Mouse (Mus musculus): ENCODE results near the gene Zfp275. TPM values are rescaled to one million over a fixed set of nuclear protein-coding genes. Genes with fewer than 3 reads are reported as not detected.

Zfp275 gene
- total RNA-seq, 2 experiments from 2014 or later = 1.3 to 6.1 TPM

DNA sequence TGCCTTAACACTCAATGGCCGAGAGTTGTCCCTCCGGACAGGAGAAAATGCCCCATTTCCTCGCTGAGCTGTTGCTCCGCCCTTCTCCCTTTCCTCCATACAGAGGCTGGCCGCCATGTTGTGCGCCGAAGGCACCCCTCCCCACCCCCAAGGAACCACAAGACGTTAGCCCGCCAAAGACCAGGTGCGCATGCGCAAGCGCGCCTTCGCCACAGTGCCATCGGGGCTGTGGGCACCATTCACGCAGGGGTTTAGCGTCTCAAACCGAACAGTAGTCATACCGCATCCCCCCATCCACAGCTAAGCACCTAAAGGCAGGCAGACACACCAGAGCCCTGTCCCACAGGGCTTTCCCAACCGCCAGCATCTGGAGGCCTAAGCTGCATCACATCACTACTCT lies 58.5 kb downstream of the Zfp275 start:
- ATAC-seq (replicated peaks; ENCODE audit: low FRiP score, poor library complexity, severe bottlenecking) = no peak

DNA sequence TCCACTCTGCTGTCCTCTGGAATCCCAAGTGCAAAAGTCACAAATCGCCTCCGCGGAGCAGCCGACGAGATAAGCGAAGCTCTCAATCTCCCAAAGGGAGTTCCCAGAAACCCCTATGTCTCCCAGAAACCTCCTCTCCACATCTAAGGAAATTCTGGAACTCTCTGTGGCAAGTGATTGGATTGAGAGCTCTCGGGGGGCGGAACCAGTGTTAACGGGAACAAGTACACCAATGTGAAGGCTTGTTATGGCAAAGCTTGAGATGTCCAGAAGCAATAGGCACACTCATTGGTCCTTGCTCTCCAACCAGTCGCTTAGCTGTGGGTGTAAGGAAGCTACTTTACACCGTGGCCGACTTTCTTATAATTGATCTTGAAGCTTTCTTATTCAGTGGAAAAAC lies 59.2 kb downstream of the Zfp275 start:
- ATAC-seq (replicated peaks; ENCODE audit: low FRiP score, poor library complexity, severe bottlenecking) = no peak

Other genes with a start within 250 kb of the Zfp275 start
- not detected in 2 replicates for gene Xlr3a, start 245.5 kb upstream of the Zfp275 start, total RNA-seq (2015; ENCODE audit: low replicate concordance)
- gene Xlr3a, start 245.5 kb upstream of the Zfp275 start, total RNA-seq (2017; ENCODE audit: low replicate concordance) = 3.2 TPM in 1 of 2 replicates, not detected in the other
- not detected in 2 replicates for gene Gm14685, start 225.6 kb upstream of the Zfp275 start, total RNA-seq (2015; ENCODE audit: low replicate concordance)
- gene Gm14685, start 225.6 kb upstream of the Zfp275 start, total RNA-seq (2017; ENCODE audit: low replicate concordance) = not detected in 2 replicates
- gene Xlr5b, start 193.8 kb upstream of the Zfp275 start, total RNA-seq (2015; ENCODE audit: low replicate concordance) = not detected in 2 replicates
- not detected in 2 replicates for gene Xlr5b, start 193.8 kb upstream of the Zfp275 start, total RNA-seq (2017; ENCODE audit: low replicate concordance)
- not detected in 2 replicates for gene DXBay18, start 193.2 kb upstream of the Zfp275 start, total RNA-seq (2015; ENCODE audit: low replicate concordance)
- gene DXBay18, start 193.2 kb upstream of the Zfp275 start, total RNA-seq (2017; ENCODE audit: low replicate concordance) = not detected in 2 replicates
- not detected in 2 replicates for gene Spin2d, start 165.6 kb upstream of the Zfp275 start, total RNA-seq (2015; ENCODE audit: low replicate concordance)
- gene Spin2d, start 165.6 kb upstream of the Zfp275 start, total RNA-seq (2017; ENCODE audit: low replicate concordance) = not detected in 2 replicates
- 0.63 TPM in 1 of 2 replicates, not detected in the other for gene Xlr3b, start 150.4 kb upstream of the Zfp275 start, total RNA-seq (2015; ENCODE audit: low replicate concordance)
- not detected in 2 replicates for gene Xlr3b, start 150.4 kb upstream of the Zfp275 start, total RNA-seq (2017; ENCODE audit: low replicate concordance)
- 2.1 and 6.9 TPM in 2 replicates for gene Xlr4b, start 128.3 kb upstream of the Zfp275 start, total RNA-seq (2015; ENCODE audit: low replicate concordance)
- gene Xlr4b, start 128.3 kb upstream of the Zfp275 start, total RNA-seq (2017; ENCODE audit: low replicate concordance) = 0.77 and 2.2 TPM in 2 replicates
- gene F8a, start 114.3 kb upstream of the Zfp275 start, total RNA-seq (2015; ENCODE audit: low replicate concordance) = 2.5 TPM in 1 of 2 replicates, not detected in the other
- 0.42 and 0.51 TPM in 2 replicates for gene F8a, start 114.3 kb upstream of the Zfp275 start, total RNA-seq (2017; ENCODE audit: low replicate concordance)
- gene Xlr4c, start 99.5 kb upstream of the Zfp275 start, total RNA-seq (2015; ENCODE audit: low replicate concordance) = not detected in 2 replicates
- 0.94 and 2.9 TPM in 2 replicates for gene Xlr4c, start 99.5 kb upstream of the Zfp275 start, total RNA-seq (2017; ENCODE audit: low replicate concordance)
- gene Xlr3c, start 77.2 kb upstream of the Zfp275 start, total RNA-seq (2015; ENCODE audit: low replicate concordance) = not detected in 2 replicates
- gene Xlr3c, start 77.2 kb upstream of the Zfp275 start, total RNA-seq (2017; ENCODE audit: low replicate concordance) = not detected in 2 replicates
- not detected in 2 replicates for gene Xlr5a, start 49.6 kb upstream of the Zfp275 start, total RNA-seq (2015; ENCODE audit: low replicate concordance)
- gene Xlr5a, start 49.6 kb upstream of the Zfp275 start, total RNA-seq (2017; ENCODE audit: low replicate concordance) = not detected in 2 replicates
- not detected in 2 replicates for gene Xlr5c, start 49.6 kb upstream of the Zfp275 start, total RNA-seq (2015; ENCODE audit: low replicate concordance)
- gene Xlr5c, start 49.6 kb upstream of the Zfp275 start, total RNA-seq (2017; ENCODE audit: low replicate concordance) = not detected in 2 replicates
- not detected in 2 replicates for gene Gm45015, start 5.8 kb upstream of the Zfp275 start, total RNA-seq (2015; ENCODE audit: low replicate concordance)
- not detected in 2 replicates for gene Gm45015, start 5.8 kb upstream of the Zfp275 start, total RNA-seq (2017; ENCODE audit: low replicate concordance)
- not detected in 2 replicates for gene Gm18336, start 56.1 kb downstream of the Zfp275 start, total RNA-seq (2015; ENCODE audit: low replicate concordance)
- gene Gm18336, start 56.1 kb downstream of the Zfp275 start, total RNA-seq (2017; ENCODE audit: low replicate concordance) = not detected in 2 replicates
- gene Zfp92, start 68.5 kb downstream of the Zfp275 start, total RNA-seq (2015; ENCODE audit: low replicate concordance) = not detected in 2 replicates
- gene Zfp92, start 68.5 kb downstream of the Zfp275 start, total RNA-seq (2017; ENCODE audit: low replicate concordance) = not detected in 2 replicates
- gene Trex2, start 92.7 kb downstream of the Zfp275 start, total RNA-seq (2015; ENCODE audit: low replicate concordance) = not detected in 2 replicates
- not detected in 2 replicates for gene Trex2, start 92.7 kb downstream of the Zfp275 start, total RNA-seq (2017; ENCODE audit: low replicate concordance)
- 1.2 and 13.0 TPM in 2 replicates for gene Haus7, start 116.4 kb downstream of the Zfp275 start, total RNA-seq (2015; ENCODE audit: low replicate concordance)
- gene Haus7, start 116.4 kb downstream of the Zfp275 start, total RNA-seq (2017; ENCODE audit: low replicate concordance) = 5.4 and 13.7 TPM in 2 replicates
- gene Bgn, start 141.0 kb downstream of the Zfp275 start, total RNA-seq (2015; ENCODE audit: low replicate concordance) = 0.63 and 3.5 TPM in 2 replicates
- 2.5 TPM in 1 of 2 replicates, not detected in the other for gene Bgn, start 141.0 kb downstream of the Zfp275 start, total RNA-seq (2017; ENCODE audit: low replicate concordance)
- gene Atp2b3, start 160.5 kb downstream of the Zfp275 start, total RNA-seq (2015; ENCODE audit: low replicate concordance) = not detected in 2 replicates
- gene Atp2b3, start 160.5 kb downstream of the Zfp275 start, total RNA-seq (2017; ENCODE audit: low replicate concordance) = not detected in 2 replicates